ENCODE assay signal across 8 mouse cellular contexts in the genomic region with DNA sequence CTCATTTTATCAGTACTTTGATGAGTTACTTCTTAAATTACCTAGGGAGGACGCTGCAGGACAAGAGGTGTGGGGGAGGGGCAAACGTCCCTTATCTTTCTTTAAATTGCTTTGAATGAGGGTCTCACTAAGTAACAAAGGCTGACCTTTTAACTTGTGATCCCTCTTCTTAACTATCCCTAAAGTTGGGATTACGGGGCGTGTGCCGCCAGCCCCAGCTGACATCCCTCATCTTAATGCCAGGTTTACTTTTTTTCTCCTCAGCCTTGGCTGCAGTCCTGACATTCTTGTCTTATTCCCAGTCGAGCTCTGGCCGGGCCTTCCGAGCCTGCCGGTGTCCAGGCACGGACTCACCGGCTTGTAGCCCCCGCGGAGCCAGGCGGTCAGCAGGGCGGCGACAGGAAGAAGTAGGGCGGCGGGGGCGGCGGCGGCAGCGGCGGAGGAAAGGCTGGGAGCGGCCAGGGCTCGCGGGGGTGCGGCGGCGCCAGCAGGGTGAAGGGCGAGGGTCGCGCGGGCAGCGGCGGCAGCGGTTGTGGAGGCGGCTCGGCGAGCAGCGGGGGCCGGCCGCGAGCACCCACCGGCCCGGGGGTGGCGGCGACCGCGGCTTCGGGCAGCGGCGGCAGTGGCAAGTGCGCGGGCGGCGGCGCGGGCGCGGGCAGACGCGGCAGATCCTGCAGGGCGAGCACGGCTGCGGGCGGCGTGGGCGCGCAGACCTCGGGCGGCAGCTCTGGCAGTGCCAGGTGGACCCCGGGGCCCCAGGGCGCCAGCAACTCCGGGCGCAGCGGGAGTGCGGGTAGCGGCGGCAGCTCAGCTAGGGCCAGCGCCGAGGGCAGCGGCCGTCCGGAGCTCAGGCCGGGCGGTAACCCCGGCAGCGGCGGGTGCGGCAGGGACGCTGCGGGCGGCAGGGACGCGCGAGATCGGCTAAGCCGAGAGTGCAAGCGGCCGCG. TPM values are rescaled to one million over a fixed set of nuclear protein-coding genes. Genes with fewer than 3 reads are reported as not detected.
A peak's percentile ranks its signal among the peaks of the same experiment; 100 is the strongest.
DNase-seq lines count a peak whose midpoint lies in the region; ATAC-seq and TF ChIP-seq lines count a peak whose summit lies in the region.

No protein-coding gene starts in this region.

- ATAC-seq in intestine, embryonic 14.5 days (replicated peaks; ENCODE audit: low FRiP score, low TSS enrichment, low read depth): peak; percentile 29
- peak; percentile 57 for ATAC-seq in liver, embryonic 14.5 days (ENCODE audit: insufficient read depth)
- ATAC-seq in neural tube, embryonic 13.5 days (ENCODE audit: low read depth): peak; percentile 80

- peak; percentile 17 for DNase-seq in thymus, adult 2 months
- no peak for DNase-seq in thymus, postnatal 0 days (ENCODE audit: low spot score)
- DNase-seq in cerebellum, adult 11-12 months: peak; percentile 64
- peak; percentile 64 for DNase-seq in gastrocnemius, postnatal 14 days
- DNase-seq in intestine, embryonic 14.5 days (ENCODE audit: low spot score): no peak
- DNase-seq in liver, embryonic 14.5 days (ENCODE audit: low read depth in 3 of 3, low spot score in 3 of 3): no peak
- no peak for DNase-seq in natural killer cell, adult 2 months (ENCODE audit: low spot score in 2 of 2)

- no peaks in the 10 kb centered on the region for H3K36me3 ChIP-seq in thymus, adult 2 months (ENCODE audit: control insufficient read depth, insufficient read depth, low read length)
- H3K36me3 ChIP-seq in intestine, embryonic 14.5 days (ENCODE audit: control insufficient read depth, insufficient read depth, low read length): no peaks in the 10 kb centered on the region
- H3K36me3 ChIP-seq in liver, embryonic 14.5 days (replicated peaks; ENCODE audit: control insufficient read depth, insufficient read depth, low read depth): no peaks in the 10 kb centered on the region
- H3K36me3 ChIP-seq in neural tube, embryonic 13.5 days: no peaks in the 10 kb centered on the region

- no peaks in the 10 kb centered on the region for H3K9me3 ChIP-seq in intestine, embryonic 14.5 days (ENCODE audit: control insufficient read depth, low read length)
- no peaks in the 10 kb centered on the region for H3K9me3 ChIP-seq in liver, embryonic 14.5 days (ENCODE audit: control insufficient read depth, low read length)
- H3K9me3 ChIP-seq in neural tube, embryonic 13.5 days: no peaks in the 10 kb centered on the region

- peaks cover 13% of the 10 kb centered on the region; the same call in 1 of the 2 replicates for H3K27me3 ChIP-seq in thymus, adult 2 months (ENCODE audit: control insufficient read depth, insufficient read depth, low read length)
- peaks cover 21% of the 10 kb centered on the region; the same call in 1 of the 2 replicates for H3K27me3 ChIP-seq in intestine, embryonic 14.5 days (replicated peaks; ENCODE audit: control insufficient read depth, insufficient read depth, low read length)
- H3K27me3 ChIP-seq in liver, embryonic 14.5 days (ENCODE audit: control insufficient read depth, insufficient read depth, low read length): peaks cover 40% of the 10 kb centered on the region
- H3K27me3 ChIP-seq in neural tube, embryonic 13.5 days: peaks cover 49% of the 10 kb centered on the region

- H3K4me2 ChIP-seq in intestine, embryonic 14.5 days (ENCODE audit: low read length): peak overlapping the region; percentile 99
- H3K4me2 ChIP-seq in liver, embryonic 14.5 days (ENCODE audit: low read depth): peak overlapping the region; percentile 79
- peak overlapping the region; percentile 94 for H3K4me2 ChIP-seq in neural tube, embryonic 13.5 days

- intact Hi-C loops in gastrocnemius, postnatal 14 days (cut with DNase I; ENCODE audit: low total_unique reads): loop anchor here (5.0 kb wide), 1 partner anchor 37 kb away; a partner anchor contains a TSS

- no peak for TF ChIP-seq EP300 in liver, embryonic 14.5 days (IDR thresholded peaks at IDR 0.05; ENCODE audit: low read depth)

- 6% methylated on average over 90 of the region's 101 CpGs for WGBS in thymus, adult 2 months
- WGBS in intestine, embryonic 14.5 days: under 1% methylated on average over 61 of the region's 101 CpGs
- under 1% methylated on average over 100 of the region's 101 CpGs for WGBS in liver, embryonic 14.5 days (ENCODE audit: insufficient replicate concordance)
- WGBS in neural tube, embryonic 13.5 days: under 1% methylated on average over 74 of the region's 101 CpGs

- H3K9ac ChIP-seq in intestine, embryonic 14.5 days (ENCODE audit: low read length): peak overlapping the region; percentile 41
- H3K9ac ChIP-seq in liver, embryonic 14.5 days (replicated peaks): no peak overlapping the region
- peak overlapping the region; percentile 78 for H3K9ac ChIP-seq in neural tube, embryonic 13.5 days

- no peak overlapping the region for H3K27ac ChIP-seq in thymus, adult 2 months (ENCODE audit: control insufficient read depth, insufficient read depth, low read length)
- H3K27ac ChIP-seq in intestine, embryonic 14.5 days (ENCODE audit: low read depth): no peak overlapping the region
- no peak overlapping the region for H3K27ac ChIP-seq in liver, embryonic 14.5 days
- peak overlapping the region; percentile 64 for H3K27ac ChIP-seq in neural tube, embryonic 13.5 days (replicated peaks)

- no peak for TF ChIP-seq POLR2A in thymus, adult 2 months (IDR thresholded peaks at IDR 0.05; ENCODE audit: control insufficient read depth, extremely low read depth, insufficient read depth, low read length, poor library complexity)

- peaks cover 10% of the 10 kb centered on the region; the same call in 1 of the 2 replicates for H3K4me1 ChIP-seq in thymus, adult 2 months (replicated peaks; ENCODE audit: control insufficient read depth, insufficient read depth, low read length)
- no peaks in the 10 kb centered on the region; the same call in 1 of the 2 replicates for H3K4me1 ChIP-seq in intestine, embryonic 14.5 days (replicated peaks; ENCODE audit: control insufficient read depth, insufficient read depth, low read length)
- no peaks in the 10 kb centered on the region for H3K4me1 ChIP-seq in liver, embryonic 14.5 days (replicated peaks; ENCODE audit: control insufficient read depth in 2 of 2, insufficient read depth in 2 of 2, low read length in 1 of 2)
- H3K4me1 ChIP-seq in neural tube, embryonic 13.5 days (replicated peaks): peaks cover 11% of the 10 kb centered on the region

- peak overlapping the region; percentile 29 for H3K4me3 ChIP-seq in thymus, adult 2 months (ENCODE audit: control insufficient read depth, insufficient read depth, low read length)
- peak overlapping the region; percentile 52 for H3K4me3 ChIP-seq in intestine, embryonic 14.5 days (ENCODE audit: low read depth, low read length)
- peak overlapping the region; percentile 41 to 60 for H3K4me3 ChIP-seq in liver, embryonic 14.5 days (ENCODE audit: insufficient read depth in 1 of 2, low read depth in 2 of 2, low read length in 2 of 2)
- H3K4me3 ChIP-seq in neural tube, embryonic 13.5 days: peak overlapping the region; percentile 78

- TF ChIP-seq CTCF in thymus, adult 2 months (IDR thresholded peaks at IDR 0.05; ENCODE audit: borderline replicate concordance, control insufficient read depth, extremely low read depth, insufficient read depth, low read length, poor library complexity): no peak
- TF ChIP-seq CTCF in liver, embryonic 14.5 days (IDR thresholded peaks at IDR 0.05; ENCODE audit: low read depth): no peak

RNA-seq across cellular contexts. Expression of a gene that starts 15.6 kb away (rescaled TPM):
- polyA plus RNA-seq in thymus, adult 2 months (2012; rRNA removed): 1.1 and 1.9 TPM in 2 replicates
- polyA plus RNA-seq in thymus, postnatal 0 days (2015; fragmentation: Nextera tagmentation; extraction: Ambion mirVana): 0.57 and 1.3 TPM in 2 replicates
- under 1 TPM; 0.23 to 0.51 TPM for total RNA-seq in gastrocnemius, postnatal 14 days (2021)
- 1.1 and 1.3 TPM in 2 replicates for polyA plus RNA-seq in intestine, embryonic 14.5 days (2014; fragmentation: Nextera tagmentation; extraction: Ambion mirVana)
- polyA plus RNA-seq in liver, embryonic 14.5 days (2012; rRNA removed): 0.04 TPM in 2 replicates
- 0.21 TPM in 1 of 2 replicates, not detected in the other for polyA plus RNA-seq in liver, embryonic 14.5 days (2014; fragmentation: Nextera tagmentation; extraction: Ambion mirVana)
- 1.2 and 1.3 TPM in 2 replicates for polyA plus RNA-seq in neural tube, embryonic 13.5 days (2015; fragmentation: Nextera tagmentation; extraction: Ambion mirVana)

RNA-seq across cellular contexts. Expression of a gene that starts 20.4 kb away (rescaled TPM):
- polyA plus RNA-seq in thymus, adult 2 months (2012; rRNA removed): 0.47 and 0.51 TPM in 2 replicates
- 0.39 and 0.45 TPM in 2 replicates for polyA plus RNA-seq in thymus, postnatal 0 days (2015; fragmentation: Nextera tagmentation; extraction: Ambion mirVana)
- not detected for total RNA-seq in gastrocnemius, postnatal 14 days (2021)
- 88.4 and 97.9 TPM in 2 replicates for polyA plus RNA-seq in intestine, embryonic 14.5 days (2014; fragmentation: Nextera tagmentation; extraction: Ambion mirVana)
- 0.64 and 0.68 TPM in 2 replicates for polyA plus RNA-seq in liver, embryonic 14.5 days (2012; rRNA removed)
- 0.15 and 0.50 TPM in 2 replicates for polyA plus RNA-seq in liver, embryonic 14.5 days (2014; fragmentation: Nextera tagmentation; extraction: Ambion mirVana)
- 0.53 and 1.2 TPM in 2 replicates for polyA plus RNA-seq in neural tube, embryonic 13.5 days (2015; fragmentation: Nextera tagmentation; extraction: Ambion mirVana)

RNA-seq across cellular contexts. Expression of a gene that starts 22.1 kb away (rescaled TPM):
- polyA plus RNA-seq in thymus, adult 2 months (2012; rRNA removed): 10.2 and 11.4 TPM in 2 replicates
- polyA plus RNA-seq in thymus, postnatal 0 days (2015; fragmentation: Nextera tagmentation; extraction: Ambion mirVana): 6.0 and 9.4 TPM in 2 replicates
- 10 to 100 TPM; 18.7 to 57.3 TPM for total RNA-seq in gastrocnemius, postnatal 14 days (2021)
- 23.3 and 24.4 TPM in 2 replicates for polyA plus RNA-seq in intestine, embryonic 14.5 days (2014; fragmentation: Nextera tagmentation; extraction: Ambion mirVana)
- polyA plus RNA-seq in liver, embryonic 14.5 days (2012; rRNA removed): 1.4 and 1.7 TPM in 2 replicates
- polyA plus RNA-seq in liver, embryonic 14.5 days (2014; fragmentation: Nextera tagmentation; extraction: Ambion mirVana): 3.0 and 3.9 TPM in 2 replicates
- polyA plus RNA-seq in neural tube, embryonic 13.5 days (2015; fragmentation: Nextera tagmentation; extraction: Ambion mirVana): 4.7 and 5.4 TPM in 2 replicates

RNA-seq across cellular contexts. Expression of a gene that starts 23.2 kb away (rescaled TPM):
- polyA plus RNA-seq in thymus, adult 2 months (2012; rRNA removed): 0.19 and 0.27 TPM in 2 replicates
- polyA plus RNA-seq in thymus, postnatal 0 days (2015; fragmentation: Nextera tagmentation; extraction: Ambion mirVana): 0.26 and 0.77 TPM in 2 replicates
- under 1 TPM in 1 of 2 experiments, not detected in 1; 0.09 TPM for total RNA-seq in gastrocnemius, postnatal 14 days (2021)
- polyA plus RNA-seq in intestine, embryonic 14.5 days (2014; fragmentation: Nextera tagmentation; extraction: Ambion mirVana): 0.04 TPM in 1 of 2 replicates, not detected in the other
- polyA plus RNA-seq in liver, embryonic 14.5 days (2012; rRNA removed): 0.04 and 0.09 TPM in 2 replicates
- polyA plus RNA-seq in liver, embryonic 14.5 days (2014; fragmentation: Nextera tagmentation; extraction: Ambion mirVana): not detected in 2 replicates
- polyA plus RNA-seq in neural tube, embryonic 13.5 days (2015; fragmentation: Nextera tagmentation; extraction: Ambion mirVana): 0.36 and 0.54 TPM in 2 replicates

RNA-seq across cellular contexts. Expression of a gene that starts 25.7 kb away (rescaled TPM):
- 78.3 and 84.5 TPM in 2 replicates for polyA plus RNA-seq in thymus, adult 2 months (2012; rRNA removed)
- 47.3 and 50.7 TPM in 2 replicates for polyA plus RNA-seq in thymus, postnatal 0 days (2015; fragmentation: Nextera tagmentation; extraction: Ambion mirVana)
- 10 to 100 TPM; 15.8 to 19.1 TPM for total RNA-seq in gastrocnemius, postnatal 14 days (2021)
- 45.8 and 50.2 TPM in 2 replicates for polyA plus RNA-seq in intestine, embryonic 14.5 days (2014; fragmentation: Nextera tagmentation; extraction: Ambion mirVana)
- polyA plus RNA-seq in liver, embryonic 14.5 days (2012; rRNA removed): 14.8 and 17.2 TPM in 2 replicates
- polyA plus RNA-seq in liver, embryonic 14.5 days (2014; fragmentation: Nextera tagmentation; extraction: Ambion mirVana): 21.4 and 21.5 TPM in 2 replicates
- polyA plus RNA-seq in neural tube, embryonic 13.5 days (2015; fragmentation: Nextera tagmentation; extraction: Ambion mirVana): 51.8 and 51.9 TPM in 2 replicates

Comparison
In these comparisons a context has a peak if more than half of its experiments do, and no peak if none do; other contexts are left out.
1. DNase-seq: peak in thymus, adult 2 months (single experiment), cerebellum, adult 11-12 months (single experiment) and gastrocnemius, postnatal 14 days (single experiment); none in thymus, postnatal 0 days (single experiment), intestine, embryonic 14.5 days (single experiment), liver, embryonic 14.5 days (0 of 3) and natural killer cell, adult 2 months (0 of 2).
2. ATAC-seq: peak in every context shown above with its lines; median percentile 80 in neural tube, embryonic 13.5 days; 57 in liver, embryonic 14.5 days; 29 in intestine, embryonic 14.5 days.
3. RNA of a gene that starts 20.4 kb away (polyA plus RNA-seq): 88.4 to 97.9 TPM in intestine, embryonic 14.5 days; 0.15 to 0.68 TPM in liver, embryonic 14.5 days, 0.53 to 1.2 TPM in neural tube, embryonic 13.5 days, 0.47 to 0.51 TPM in thymus, adult 2 months and 0.39 to 0.45 TPM in thymus, postnatal 0 days; every median in the first group is over 10 times any median in the second.
4. Peak in every context shown above with its lines, with median percentiles within 50 percentile points of each other: H3K4me3 ChIP-seq and H3K4me2 ChIP-seq.